Mouse (Mus musculus): ENCODE data around the gene Slc51a. TPM values are rescaled to one million over a fixed set of nuclear protein-coding genes. Genes with fewer than 3 reads are reported as not detected.
"Not testable (repeated sequence)": the region's sequence is repeated elsewhere in the genome, so short reads cannot be mapped to it uniquely, and the experiment has no call there.

Slc51a gene
- polyA plus RNA-seq, 1 experiment from 2014 or later: 0.38 TPM

GRCm38 (mm10) chr16:32446563-32447138 lies 41.0 kb downstream of the Slc51a start:
- no peak overlapping the region for H3K27ac ChIP-seq
- ATAC-seq (ENCODE audit: insufficient number of reproducible peaks, insufficient read depth, low FRiP score, low TSS enrichment, low read depth): no peak
- H3K4me3 ChIP-seq (replicated peaks): no peak overlapping the region
- H3K36me3 ChIP-seq: peaks cover 2% of the 10 kb centered on the region; the same call in 1 of the 2 replicates
- no peak overlapping the region for H3K9ac ChIP-seq (replicated peaks)
- H3K4me1 ChIP-seq (replicated peaks): no peaks in the 10 kb centered on the region
- no peaks in the 10 kb centered on the region for H3K27me3 ChIP-seq
- no peaks in the 10 kb centered on the region for H3K9me3 ChIP-seq
- H3K4me2 ChIP-seq: no peak overlapping the region
- 78% methylated on average over 2 of the region's 2 CpGs for WGBS

- no peak for ATAC-seq (ENCODE audit: insufficient number of reproducible peaks, insufficient read depth, low FRiP score, low TSS enrichment, low read depth)
- Histone ChIP-seq H3K4me2 (no peak overlapping the region), H3K36me3 (no peaks in the 10 kb centered on the region), H3K4me1 (replicated peaks) (no peaks in the 10 kb centered on the region), H3K9me3 (no peaks in the 10 kb centered on the region), H3K27me3 (no peaks in the 10 kb centered on the region), H3K27ac (no peak overlapping the region), H3K4me3 (replicated peaks) (no peak overlapping the region), H3K9ac (replicated peaks) (no peak overlapping the region)
- 96% methylated on average over 1 of the region's 1 CpGs for WGBS
These were observed 42.1 kb downstream of the Slc51a start for GRCm38 (mm10) chr16:32445558-32445957.

GRCm38 (mm10) chr16:32444615-32445014 lies 43.1 kb downstream of the Slc51a start:
- H3K9ac ChIP-seq (replicated peaks); H3K4me3 ChIP-seq (replicated peaks); ATAC-seq (ENCODE audit: insufficient number of reproducible peaks, insufficient read depth, low FRiP score, low TSS enrichment, low read depth); H3K4me2 ChIP-seq; H3K36me3 ChIP-seq; H3K9me3 ChIP-seq; H3K4me1 ChIP-seq (replicated peaks); H3K27me3 ChIP-seq; H3K27ac ChIP-seq: not testable (repeated sequence)
- WGBS: 91% methylated on average over 3 of the region's 3 CpGs

GRCm38 (mm10) chr16:32441432-32441831 lies 46.2 kb downstream of the Slc51a start:
- no peaks in the 10 kb centered on the region for H3K27me3 ChIP-seq
- no peaks in the 10 kb centered on the region for H3K9me3 ChIP-seq
- 92% methylated on average over 3 of the region's 3 CpGs for WGBS
- no peak overlapping the region for H3K4me2 ChIP-seq
- H3K4me1 ChIP-seq (replicated peaks): peaks cover 4% of the 10 kb centered on the region; the same call in 1 of the 2 replicates
- H3K9ac ChIP-seq (replicated peaks): no peak overlapping the region
- H3K36me3 ChIP-seq: peaks cover 4% of the 10 kb centered on the region; the same call in 1 of the 2 replicates
- ATAC-seq (ENCODE audit: insufficient number of reproducible peaks, insufficient read depth, low FRiP score, low TSS enrichment, low read depth): no peak
- no peak overlapping the region for H3K4me3 ChIP-seq (replicated peaks)
- no peak overlapping the region for H3K27ac ChIP-seq

- Histone ChIP-seq H3K27me3 (no peaks in the 10 kb centered on the region), H3K9me3 (no peaks in the 10 kb centered on the region), H3K27ac (no peak overlapping the region), H3K36me3 (peaks cover 4% of the 10 kb centered on the region; the same call in 1 of the 2 replicates), H3K4me3 (replicated peaks) (no peak overlapping the region), H3K4me1 (replicated peaks) (peaks cover 4% of the 10 kb centered on the region; the same call in 1 of the 2 replicates), H3K9ac (replicated peaks) (no peak overlapping the region), H3K4me2 (no peak overlapping the region)
- no peak for ATAC-seq (ENCODE audit: insufficient number of reproducible peaks, insufficient read depth, low FRiP score, low TSS enrichment, low read depth)
- 96% methylated on average over 1 of the region's 1 CpGs for WGBS
These were observed 50.4 kb downstream of the Slc51a start for GRCm38 (mm10) chr16:32437266-32437665.

- H3K4me3 ChIP-seq (replicated peaks): no peak overlapping the region
- H3K27me3 ChIP-seq: no peaks in the 10 kb centered on the region
- no peak for ATAC-seq (ENCODE audit: insufficient number of reproducible peaks, insufficient read depth, low FRiP score, low TSS enrichment, low read depth)
- WGBS: 50% methylated on average over 1 of the region's 1 CpGs
- H3K9ac ChIP-seq (replicated peaks): no peak overlapping the region
- no peak overlapping the region for H3K4me2 ChIP-seq
- H3K27ac ChIP-seq: no peak overlapping the region
- H3K9me3 ChIP-seq: no peaks in the 10 kb centered on the region
- H3K4me1 ChIP-seq (replicated peaks): peaks cover 9% of the 10 kb centered on the region
- peaks cover 4% of the 10 kb centered on the region; the same call in 1 of the 2 replicates for H3K36me3 ChIP-seq
These were observed 51.0 kb downstream of the Slc51a start for GRCm38 (mm10) chr16:32436657-32437056.

- Histone ChIP-seq H3K9me3 (no peaks in the 10 kb centered on the region), H3K4me3 (replicated peaks) (no peak overlapping the region), H3K4me1 (replicated peaks) (peaks cover 17% of the 10 kb centered on the region), H3K27ac (no peak overlapping the region), H3K27me3 (no peaks in the 10 kb centered on the region), H3K9ac (replicated peaks) (no peak overlapping the region), H3K4me2 (no peak overlapping the region), H3K36me3 (peaks cover under 1% of the 10 kb centered on the region; the same call in 1 of the 2 replicates)
- ATAC-seq (ENCODE audit: insufficient number of reproducible peaks, insufficient read depth, low FRiP score, low TSS enrichment, low read depth): no peak
These were observed 53.0 kb downstream of the Slc51a start for GRCm38 (mm10) chr16:32434691-32435090.

- no peaks in the 10 kb centered on the region for H3K9me3 ChIP-seq
- no peak overlapping the region for H3K9ac ChIP-seq (replicated peaks)
- no peak overlapping the region for H3K4me2 ChIP-seq
- no peak overlapping the region for H3K4me3 ChIP-seq (replicated peaks)
- 53% methylated on average over 6 of the region's 6 CpGs for WGBS
- peaks cover 19% of the 10 kb centered on the region for H3K4me1 ChIP-seq (replicated peaks)
- no peak overlapping the region for H3K27ac ChIP-seq
- H3K36me3 ChIP-seq: no peaks in the 10 kb centered on the region
- no peak for ATAC-seq (ENCODE audit: insufficient number of reproducible peaks, insufficient read depth, low FRiP score, low TSS enrichment, low read depth)
- no peaks in the 10 kb centered on the region for H3K27me3 ChIP-seq
These were observed 53.6 kb downstream of the Slc51a start for GRCm38 (mm10) chr16:32434066-32434465.

GRCm38 (mm10) chr16:32433138-32433537 lies 54.5 kb downstream of the Slc51a start:
- peaks cover 17% of the 10 kb centered on the region for H3K4me1 ChIP-seq (replicated peaks)
- H3K9ac ChIP-seq (replicated peaks): no peak overlapping the region
- no peaks in the 10 kb centered on the region for H3K27me3 ChIP-seq
- no peak overlapping the region for H3K27ac ChIP-seq
- H3K4me3 ChIP-seq (replicated peaks): no peak overlapping the region
- H3K9me3 ChIP-seq: no peaks in the 10 kb centered on the region
- no peak for ATAC-seq (ENCODE audit: insufficient number of reproducible peaks, insufficient read depth, low FRiP score, low TSS enrichment, low read depth)
- no peaks in the 10 kb centered on the region for H3K36me3 ChIP-seq
- 83% methylated on average over 2 of the region's 2 CpGs for WGBS
- no peak overlapping the region for H3K4me2 ChIP-seq

- Histone ChIP-seq H3K4me1 (replicated peaks) (peaks cover 15% of the 10 kb centered on the region), H3K27ac (no peak overlapping the region), H3K36me3 (no peaks in the 10 kb centered on the region), H3K4me2 (peak overlapping the region; percentile 91), H3K4me3 (replicated peaks) (no peak overlapping the region; the same call in 1 of the 2 replicates), H3K9me3 (no peaks in the 10 kb centered on the region), H3K9ac (replicated peaks) (no peak overlapping the region; the same call in 1 of the 2 replicates), H3K27me3 (no peaks in the 10 kb centered on the region)
- ATAC-seq (ENCODE audit: insufficient number of reproducible peaks, insufficient read depth, low FRiP score, low TSS enrichment, low read depth): no peak
- 95% methylated on average over 1 of the region's 1 CpGs for WGBS
These were observed 55.8 kb downstream of the Slc51a start for GRCm38 (mm10) chr16:32431926-32432325.

GRCm38 (mm10) chr16:32431047-32431591 lies 56.6 kb downstream of the Slc51a start:
- Histone ChIP-seq H3K36me3 (no peaks in the 10 kb centered on the region), H3K4me1 (replicated peaks) (peaks cover 15% of the 10 kb centered on the region), H3K4me2 (peak overlapping the region; percentile 91), H3K4me3 (replicated peaks) (peak overlapping the region; percentile 79), H3K27me3 (no peaks in the 10 kb centered on the region), H3K9me3 (no peaks in the 10 kb centered on the region), H3K9ac (replicated peaks) (peak overlapping the region; percentile 80), H3K27ac (peak overlapping the region; percentile 77)
- no peak; the same call in 1 of the 2 replicates for ATAC-seq (ENCODE audit: insufficient number of reproducible peaks, insufficient read depth, low FRiP score, low TSS enrichment, low read depth)
- 2% methylated on average over 28 of the region's 28 CpGs for WGBS

Data from limb, embryonic 12.5 days (tissue).